Mouse (Mus musculus) 3134 (cell line): ENCODE data around the gene Mef2c.

Experiments used
- DNase-seq: peaks from one replicate; pipeline ENCODE4 v3.0.0-alpha.2; 2011; ENCODE audit warnings: low spot score; ENCODE audit not compliant: insufficient read length; ENCODE audit errors: extremely low read depth

Mef2c gene

GRCm38 (mm10) chr13:83607883-83608581 lies 104.2 kb downstream of the Mef2c start:
- no peak for DNase-seq

- DNase-seq = no peak
Measured at GRCm38 (mm10) chr13:83608851-83609516, 105.2 kb downstream of the Mef2c start.

- no peak for DNase-seq
Measured at GRCm38 (mm10) chr13:83609517-83609878, 105.7 kb downstream of the Mef2c start.

GRCm38 (mm10) chr13:83610124-83610523 lies 106.3 kb downstream of the Mef2c start:
- no peak for DNase-seq

GRCm38 (mm10) chr13:83612195-83612594 lies 108.4 kb downstream of the Mef2c start:
- no peak for DNase-seq

GRCm38 (mm10) chr13:83615875-83616274 lies 112.0 kb downstream of the Mef2c start:
- no peak for DNase-seq

- DNase-seq = no peak
Measured at GRCm38 (mm10) chr13:83624651-83625050, 120.8 kb downstream of the Mef2c start.

GRCm38 (mm10) chr13:83627429-83627828 lies 123.6 kb downstream of the Mef2c start:
- DNase-seq = no peak

- DNase-seq = no peak
Measured at GRCm38 (mm10) chr13:83628139-83628538, 124.3 kb downstream of the Mef2c start.

- DNase-seq = no peak
Measured at GRCm38 (mm10) chr13:83633155-83633554, 129.3 kb downstream of the Mef2c start.

- no peak for DNase-seq
Measured at GRCm38 (mm10) chr13:83635218-83635617, 131.4 kb downstream of the Mef2c start.

- no peak for DNase-seq
Measured at GRCm38 (mm10) chr13:83637666-83638065, 133.8 kb downstream of the Mef2c start.

- DNase-seq = no peak
Measured at GRCm38 (mm10) chr13:83638735-83639134, 134.9 kb downstream of the Mef2c start.

GRCm38 (mm10) chr13:83649051-83649450 lies 145.2 kb downstream of the Mef2c start:
- DNase-seq = no peak

- DNase-seq = no peak
Measured at GRCm38 (mm10) chr13:83649795-83650476, 146.1 kb downstream of the Mef2c start.

- no peak for DNase-seq
Measured at GRCm38 (mm10) chr13:83650807-83651206, 147.0 kb downstream of the Mef2c start.

- DNase-seq = peak; percentile 59
Measured at GRCm38 (mm10) chr13:83651941-83652548, 148.2 kb downstream of the Mef2c start.

- peak; percentile 19 for DNase-seq
Measured at GRCm38 (mm10) chr13:83652560-83652959, 148.7 kb downstream of the Mef2c start.

GRCm38 (mm10) chr13:83654889-83655769 lies 151.3 kb downstream of the Mef2c start:
- peak; percentile 15 for DNase-seq

- DNase-seq = no peak
Measured at GRCm38 (mm10) chr13:83656094-83656493, 152.3 kb downstream of the Mef2c start.
